Mouse (Mus musculus) adipose tissue, adult 10 weeks (tissue): ENCODE data around the gene Srebf1. TPM values are rescaled to one million over a fixed set of nuclear protein-coding genes. Genes with fewer than 3 reads are reported as not detected.

ENCODE experiments used
- polyA plus RNA-seq: library from polyadenylated mRNA; stranded (reverse); fragments of 350-450 nt; fragmentation: Illumina TruSeq; extraction: RNeasy Lipid Tissue Mini Kit (QIAGEN cat#74804); gene quantifications from one replicate; pipeline ENCODE4 v1.2.3, GENCODE M21; 2014; ENCODE audit warnings: low read depth, low replicate concordance

The Srebf1 gene
- 180 TPM for polyA plus RNA-seq

GRCm38 (mm10) chr11:60222469-60223236 is at the start of gene Srebf1:
Gene Srebf1, minus strand, starts transcription at chr11:60222581.

Other genes starting within 250 kb of the Srebf1 start
- gene Pemt, start 176.1 kb downstream of the Srebf1 start, polyA plus RNA-seq, result 126 TPM
- 28.5 TPM for gene Rai1, start 117.6 kb downstream of the Srebf1 start, polyA plus RNA-seq
- gene Tom1l2, start 130.3 kb upstream of the Srebf1 start, polyA plus RNA-seq, result 54.7 TPM
- 8.1 TPM for gene Drc3, start 130.7 kb upstream of the Srebf1 start, polyA plus RNA-seq
- 27.2 TPM for gene Gid4, start 194.6 kb upstream of the Srebf1 start, polyA plus RNA-seq
- gene Atpaf2, start 195.9 kb upstream of the Srebf1 start, polyA plus RNA-seq, result 37.9 TPM
- gene Drg2, start 232.0 kb upstream of the Srebf1 start, polyA plus RNA-seq, result 43.2 TPM
- 0.19 TPM for gene Myo15, start 246.8 kb upstream of the Srebf1 start, polyA plus RNA-seq